Mouse (Mus musculus): ENCODE measurements around the gene Npnt.

- TF ChIP-seq CTCF (IDR thresholded peaks at IDR 0.05; ENCODE audit: low read depth) (no peak), EP300 (IDR thresholded peaks at IDR 0.05; ENCODE audit: low read depth) (no peak)
Observed at GRCm38 (mm10) chr3:132892481-132892880, 57.6 kb downstream of the Npnt start.

All from heart, postnatal 0 days (tissue).